Mouse (Mus musculus): ENCODE data around the gene Stim2. TPM values are rescaled to one million over a fixed set of nuclear protein-coding genes. Genes with fewer than 3 reads are reported as not detected.

Stim2 gene
- polyA plus RNA-seq, 1 experiment from 2014 or later, result 5.4 TPM

GRCm38 (mm10) chr5:54025630-54026029 lies 27.3 kb downstream of the Stim2 start:
- no peak overlapping the region for H3K4me2 ChIP-seq (ENCODE audit: low read depth, low read length)
- ATAC-seq (no peak), DNase-seq (no peak)
- H3K9me3 ChIP-seq (ENCODE audit: low read length), result no peaks in the 10 kb centered on the region
- peaks cover 19% of the 10 kb centered on the region for H3K4me1 ChIP-seq (ENCODE audit: insufficient read depth)
- no peak overlapping the region for H3K4me3 ChIP-seq (ENCODE audit: low read depth, low read length)
- no peak for TF ChIP-seq EP300 (IDR thresholded peaks at IDR 0.05; ENCODE audit: low read depth)
- no peak for TF ChIP-seq CTCF (IDR thresholded peaks at IDR 0.05; ENCODE audit: low read depth)
- H3K9ac ChIP-seq (replicated peaks), result no peak overlapping the region
- no peaks in the 10 kb centered on the region for H3K36me3 ChIP-seq (replicated peaks; ENCODE audit: insufficient read depth, low read length)
- H3K27ac ChIP-seq (ENCODE audit: low read depth), result no peak overlapping the region
- H3K27me3 ChIP-seq (ENCODE audit: insufficient read depth, low read length), result no peaks in the 10 kb centered on the region
- 59% methylated on average over 2 of the region's 2 CpGs for WGBS (ENCODE audit: insufficient replicate concordance)

- DNase-seq (no peak), ATAC-seq (no peak)
- H3K4me1 ChIP-seq (ENCODE audit: insufficient read depth), result peaks cover 9% of the 10 kb centered on the region
- H3K9me3 ChIP-seq (ENCODE audit: low read length), result no peaks in the 10 kb centered on the region
- no peaks in the 10 kb centered on the region for H3K36me3 ChIP-seq (replicated peaks; ENCODE audit: insufficient read depth, low read length)
- WGBS (ENCODE audit: insufficient replicate concordance), result 78% methylated on average over 5 of the region's 5 CpGs
- no peaks in the 10 kb centered on the region for H3K27me3 ChIP-seq (ENCODE audit: insufficient read depth, low read length)
- H3K4me2 ChIP-seq (ENCODE audit: low read depth, low read length), result no peak overlapping the region
- no peak for TF ChIP-seq EP300 (IDR thresholded peaks at IDR 0.05; ENCODE audit: low read depth)
- TF ChIP-seq CTCF (IDR thresholded peaks at IDR 0.05; ENCODE audit: low read depth), result no peak
- H3K4me3 ChIP-seq (ENCODE audit: low read depth, low read length), result no peak overlapping the region
- H3K27ac ChIP-seq (ENCODE audit: low read depth), result no peak overlapping the region
- H3K9ac ChIP-seq (replicated peaks), result no peak overlapping the region
Observed at GRCm38 (mm10) chr5:54033217-54033616, 34.9 kb downstream of the Stim2 start.

- no peak overlapping the region for H3K9ac ChIP-seq (replicated peaks)
- DNase-seq (no peak), ATAC-seq (no peak)
- H3K27me3 ChIP-seq (ENCODE audit: insufficient read depth, low read length), result no peaks in the 10 kb centered on the region
- TF ChIP-seq CTCF (IDR thresholded peaks at IDR 0.05; ENCODE audit: low read depth), result no peak
- H3K9me3 ChIP-seq (ENCODE audit: low read length), result no peaks in the 10 kb centered on the region
- H3K4me2 ChIP-seq (ENCODE audit: low read depth, low read length), result no peak overlapping the region
- no peaks in the 10 kb centered on the region for H3K36me3 ChIP-seq (replicated peaks; ENCODE audit: insufficient read depth, low read length)
- H3K4me3 ChIP-seq (ENCODE audit: low read depth, low read length), result no peak overlapping the region
- WGBS (ENCODE audit: insufficient replicate concordance), result 21% methylated on average over 1 of the region's 1 CpGs
- H3K4me1 ChIP-seq (ENCODE audit: insufficient read depth), result peaks cover 12% of the 10 kb centered on the region
- H3K27ac ChIP-seq (ENCODE audit: low read depth), result 0 out of 2 replicates have a peak overlapping the region, but pooled peaks have one; percentile 18
Observed at GRCm38 (mm10) chr5:54034680-54035079, 36.4 kb downstream of the Stim2 start.

DNA sequence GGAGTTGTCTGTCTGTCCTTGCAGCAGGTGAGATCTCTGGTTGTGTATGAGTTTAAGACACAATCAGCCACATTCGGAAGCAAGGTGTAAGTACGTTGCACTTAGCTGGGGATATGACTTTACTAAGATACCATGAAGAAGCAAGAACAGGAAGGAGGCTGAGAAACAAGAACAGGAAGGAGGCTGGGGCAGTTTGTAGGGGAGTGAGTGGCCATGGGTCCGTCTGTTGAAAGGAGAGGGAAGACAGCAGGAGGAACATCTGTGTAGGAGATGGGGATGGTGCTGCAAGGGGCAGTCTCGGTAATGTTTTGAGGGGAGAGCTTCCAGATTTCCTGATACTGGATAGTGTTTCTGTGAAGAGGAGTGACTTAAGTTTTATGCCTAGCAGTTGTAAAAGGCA lies 40.3 kb downstream of the Stim2 start:
- no peaks in the 10 kb centered on the region for H3K9me3 ChIP-seq (ENCODE audit: low read length)
- no peak overlapping the region for H3K4me3 ChIP-seq (ENCODE audit: low read depth, low read length)
- H3K27me3 ChIP-seq (ENCODE audit: insufficient read depth, low read length), result no peaks in the 10 kb centered on the region
- peaks cover 8% of the 10 kb centered on the region; the same call in 1 of the 2 replicates for H3K4me1 ChIP-seq (ENCODE audit: insufficient read depth)
- TF ChIP-seq CTCF (IDR thresholded peaks at IDR 0.05; ENCODE audit: low read depth) (no peak), EP300 (IDR thresholded peaks at IDR 0.05; ENCODE audit: low read depth) (no peak)
- no peak overlapping the region for H3K27ac ChIP-seq (ENCODE audit: low read depth)
- H3K4me2 ChIP-seq (ENCODE audit: low read depth, low read length), result no peak overlapping the region
- ATAC-seq (no peak), DNase-seq (no peak)
- WGBS (ENCODE audit: insufficient replicate concordance), result 49% methylated on average over 4 of the region's 4 CpGs
- no peak overlapping the region for H3K9ac ChIP-seq (replicated peaks)
- H3K36me3 ChIP-seq (replicated peaks; ENCODE audit: insufficient read depth, low read length), result no peaks in the 10 kb centered on the region

- no peak overlapping the region for H3K9ac ChIP-seq (replicated peaks)
- no peaks in the 10 kb centered on the region for H3K36me3 ChIP-seq (replicated peaks; ENCODE audit: insufficient read depth, low read length)
- ATAC-seq, result no peak
- no peak overlapping the region for H3K4me2 ChIP-seq (ENCODE audit: low read depth, low read length)
- TF ChIP-seq CTCF (IDR thresholded peaks at IDR 0.05; ENCODE audit: low read depth), result no peak
- TF ChIP-seq EP300 (IDR thresholded peaks at IDR 0.05; ENCODE audit: low read depth), result no peak
- no peaks in the 10 kb centered on the region for H3K9me3 ChIP-seq (ENCODE audit: low read length)
- H3K27ac ChIP-seq (ENCODE audit: low read depth), result no peak overlapping the region
- WGBS (ENCODE audit: insufficient replicate concordance), result 62% methylated on average over 8 of the region's 8 CpGs
- no peak for DNase-seq
- H3K4me3 ChIP-seq (ENCODE audit: low read depth, low read length), result no peak overlapping the region
- H3K4me1 ChIP-seq (ENCODE audit: insufficient read depth), result peaks cover 8% of the 10 kb centered on the region; the same call in 1 of the 2 replicates
- H3K27me3 ChIP-seq (ENCODE audit: insufficient read depth, low read length), result no peaks in the 10 kb centered on the region
Observed at GRCm38 (mm10) chr5:54040527-54040926, 42.2 kb downstream of the Stim2 start.

DNA sequence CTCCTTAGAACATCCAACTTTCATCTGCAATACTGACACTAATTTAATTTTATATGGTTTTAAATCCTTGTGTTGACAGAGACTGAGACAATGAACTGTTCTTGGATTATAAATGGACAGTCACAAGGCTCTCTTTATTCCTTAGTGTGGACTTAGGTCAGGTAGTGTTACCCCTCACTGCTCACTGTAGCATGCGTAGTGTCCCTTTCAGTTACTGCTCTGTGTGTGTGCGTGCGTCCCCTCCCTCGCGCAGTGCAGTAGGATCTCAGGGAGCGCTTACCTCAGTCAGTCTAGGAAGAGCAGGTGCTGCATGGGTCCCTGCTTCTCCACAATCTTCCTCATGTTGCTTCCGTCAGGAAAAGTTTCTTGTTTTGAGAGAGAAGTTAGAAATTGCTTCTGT lies 43.7 kb downstream of the Stim2 start:
- WGBS (ENCODE audit: insufficient replicate concordance), result 94% methylated on average over 7 of the region's 7 CpGs
- H3K4me3 ChIP-seq (ENCODE audit: low read depth, low read length), result no peak overlapping the region
- H3K9ac ChIP-seq (replicated peaks), result no peak overlapping the region
- H3K9me3 ChIP-seq (ENCODE audit: low read length), result no peaks in the 10 kb centered on the region
- no peaks in the 10 kb centered on the region for H3K27me3 ChIP-seq (ENCODE audit: insufficient read depth, low read length)
- no peak overlapping the region for H3K27ac ChIP-seq (ENCODE audit: low read depth)
- H3K4me2 ChIP-seq (ENCODE audit: low read depth, low read length), result no peak overlapping the region
- H3K36me3 ChIP-seq (replicated peaks; ENCODE audit: insufficient read depth, low read length), result no peaks in the 10 kb centered on the region
- no peak for ATAC-seq
- TF ChIP-seq CTCF (IDR thresholded peaks at IDR 0.05; ENCODE audit: low read depth) (no peak), EP300 (IDR thresholded peaks at IDR 0.05; ENCODE audit: low read depth) (no peak)
- DNase-seq, result no peak
- H3K4me1 ChIP-seq (ENCODE audit: insufficient read depth), result peaks cover 11% of the 10 kb centered on the region; the same call in 1 of the 2 replicates

DNA sequence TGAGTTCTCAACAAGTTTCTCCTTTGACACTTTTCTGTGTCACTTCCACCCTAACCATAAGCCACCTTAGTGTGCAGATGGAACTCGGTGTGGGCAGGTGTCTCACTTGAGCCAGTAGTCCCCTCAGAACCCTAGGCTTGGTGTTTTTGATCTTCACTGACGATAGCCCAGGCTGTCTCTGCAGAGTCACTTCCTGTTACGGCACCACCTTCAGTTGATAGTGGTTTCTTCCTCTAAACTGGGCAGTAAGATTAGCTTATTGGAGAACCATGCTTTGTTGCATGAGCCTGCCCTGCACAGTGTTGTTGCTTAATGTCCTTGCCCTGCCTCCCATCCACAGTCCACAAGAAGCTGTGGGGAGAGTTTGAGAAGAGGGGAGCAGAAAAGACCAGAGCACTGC lies 47.2 kb downstream of the Stim2 start:
- Histone ChIP-seq H3K27ac (ENCODE audit: low read depth) (peak overlapping the region; percentile 62), H3K4me3 (ENCODE audit: low read depth, low read length) (no peak overlapping the region), H3K9me3 (ENCODE audit: low read length) (no peaks in the 10 kb centered on the region), H3K9ac (replicated peaks) (no peak overlapping the region), H3K36me3 (replicated peaks; ENCODE audit: insufficient read depth, low read length) (no peaks in the 10 kb centered on the region), H3K4me2 (ENCODE audit: low read depth, low read length) (no peak overlapping the region), H3K27me3 (ENCODE audit: insufficient read depth, low read length) (no peaks in the 10 kb centered on the region), H3K4me1 (ENCODE audit: insufficient read depth) (peaks cover 8% of the 10 kb centered on the region; the same call in 1 of the 2 replicates)
- ATAC-seq, result peak; percentile 71; the same call in 1 of the 2 replicates
- TF ChIP-seq EP300 (IDR thresholded peaks at IDR 0.05; ENCODE audit: low read depth) (peak; percentile 44; the same call in 1 of the 2 replicates), CTCF (IDR thresholded peaks at IDR 0.05; ENCODE audit: low read depth) (no peak)
- WGBS (ENCODE audit: insufficient replicate concordance), result 30% methylated on average over 3 of the region's 3 CpGs
- peak; percentile 25 for DNase-seq
